In the genomic region with DNA sequence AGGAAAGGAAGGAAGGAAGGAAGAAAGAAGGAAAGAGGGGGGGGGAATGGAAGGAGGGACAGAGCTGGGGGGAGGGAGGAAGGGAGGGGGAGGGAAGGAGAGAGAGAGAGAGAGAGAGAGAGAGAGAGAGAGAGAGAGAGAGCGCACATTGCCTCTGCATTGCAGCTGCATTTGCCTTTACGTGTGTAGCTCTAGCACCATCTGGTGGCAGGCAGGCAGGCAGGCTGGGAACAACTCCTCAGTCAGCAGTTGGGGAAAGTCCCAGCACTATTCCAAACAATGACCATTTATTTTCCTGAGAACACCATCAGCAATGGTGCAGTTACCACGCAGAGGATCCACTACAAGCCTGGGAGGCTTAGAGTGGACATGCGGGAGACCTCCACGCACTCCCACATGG, we compare ENCODE assay signal across 8 mouse cellular contexts.
A peak's percentile ranks its signal among the peaks of the same experiment; 100 is the strongest.
DNase-seq lines count a peak whose midpoint lies in the region; ATAC-seq and TF ChIP-seq lines count a peak whose summit lies in the region.

No protein-coding gene starts in this region.

- H3K9ac ChIP-seq in limb, embryonic 11.5 days (ENCODE audit: low read length) = no peak overlapping the region
- no peak overlapping the region for H3K9ac ChIP-seq in stomach, postnatal 0 days (ENCODE audit: low read length)

- no peaks in the 10 kb centered on the region for H3K36me3 ChIP-seq in limb, embryonic 11.5 days (ENCODE audit: control insufficient read depth, insufficient read depth, low read length)
- H3K36me3 ChIP-seq in stomach, postnatal 0 days (ENCODE audit: control insufficient read depth, insufficient read depth, low read length) = no peaks in the 10 kb centered on the region

- peak; percentile 97 for TF ChIP-seq CTCF in stomach, postnatal 0 days (IDR thresholded peaks at IDR 0.05; ENCODE audit: low read depth)

- no peak for TF ChIP-seq EP300 in stomach, postnatal 0 days (optimal IDR thresholded peaks at IDR 0.05)

- H3K9me3 ChIP-seq in limb, embryonic 11.5 days (ENCODE audit: control insufficient read depth, low read length) = no peaks in the 10 kb centered on the region
- H3K9me3 ChIP-seq in stomach, postnatal 0 days (ENCODE audit: control insufficient read depth, low read length) = no peaks in the 10 kb centered on the region

- DNase-seq in 416B (ENCODE audit: low read depth) = peak; percentile 57
- peak; percentile 37 for DNase-seq in T-cell, adult 2 months (ENCODE audit: low spot score)
- DNase-seq in cerebellum, postnatal 25 days = peak; percentile 56 to 75
- DNase-seq in gastrocnemius, postnatal 10 days = peak; percentile 67
- DNase-seq in kidney, adult 8-10 months = peak; percentile 36 to 46
- peak; percentile 82 for DNase-seq in limb, embryonic 11.5 days (ENCODE audit: low spot score)
- DNase-seq in neural tube, embryonic 10.5 days (ENCODE audit: extremely low spot score, low spot score) = peak; percentile 70
- peak; percentile 70 for DNase-seq in stomach, postnatal 0 days (ENCODE audit: low spot score)

- no peaks in the 10 kb centered on the region for H3K4me1 ChIP-seq in limb, embryonic 11.5 days (ENCODE audit: control insufficient read depth, insufficient read depth, low read length)
- no peaks in the 10 kb centered on the region for H3K4me1 ChIP-seq in stomach, postnatal 0 days (replicated peaks; ENCODE audit: control insufficient read depth, insufficient read depth)

- 21% methylated on average over 5 of the region's 5 CpGs for WGBS in limb, embryonic 11.5 days
- 10% methylated on average over 5 of the region's 5 CpGs for WGBS in stomach, postnatal 0 days

- no peak overlapping the region for H3K4me3 ChIP-seq in limb, embryonic 11.5 days (ENCODE audit: low read depth, low read length)
- no peak overlapping the region for H3K4me3 ChIP-seq in stomach, postnatal 0 days (ENCODE audit: low read depth, low read length)

- H3K27me3 ChIP-seq in limb, embryonic 11.5 days (ENCODE audit: control insufficient read depth, insufficient read depth, low read length) = no peaks in the 10 kb centered on the region
- no peaks in the 10 kb centered on the region for H3K27me3 ChIP-seq in stomach, postnatal 0 days (ENCODE audit: control insufficient read depth, insufficient read depth, low read length)

- H3K4me2 ChIP-seq in limb, embryonic 11.5 days (ENCODE audit: low read depth, severe bottlenecking) = no peak overlapping the region
- no peak overlapping the region for H3K4me2 ChIP-seq in stomach, postnatal 0 days (replicated peaks; ENCODE audit: low read depth)

- no peak overlapping the region for H3K27ac ChIP-seq in limb, embryonic 11.5 days (replicated peaks; ENCODE audit: low read depth, low read length)
- H3K27ac ChIP-seq in stomach, postnatal 0 days (replicated peaks) = no peak overlapping the region

- 0 out of 2 replicates have a peak, but pooled peaks have one; percentile 62 for ATAC-seq in limb, embryonic 11.5 days (ENCODE audit: insufficient number of reproducible peaks, low FRiP score, low TSS enrichment, low read depth)
- peak; percentile 72 for ATAC-seq in stomach, postnatal 0 days (ENCODE audit: low FRiP score, low TSS enrichment)
